Mouse (Mus musculus) cortical plate, adult 2 months (tissue): ENCODE measurements around the gene Pphln1. TPM values are rescaled to one million over a fixed set of nuclear protein-coding genes. Genes with fewer than 3 reads are reported as not detected.

Experiments used
- H3K27ac ChIP-seq: fragments of 200-500 bp; 2 replicates; pipeline ENCODE4 v1.5.1; 2012; ENCODE audit warnings: low read length, control low read depth, inconsistent platforms; ENCODE audit not compliant: insufficient read depth
- H3K4me1 ChIP-seq: fragments of 200-500 bp; 2 replicates; pipeline ENCODE4 v1.6.1; 2011; ENCODE audit warnings: low read length; ENCODE audit not compliant: control insufficient read depth, insufficient read depth
- H3K4me3 ChIP-seq: fragments of 200-500 bp; 2 replicates; pipeline ENCODE4 v1.5.1; 2011; ENCODE audit warnings: mild to moderate bottlenecking, low read length, control low read depth; ENCODE audit not compliant: insufficient read depth
- CTCF ChIP-seq: fragments of 200-500 bp; IDR thresholded peaks from 2 replicates; pipeline ENCODE4 v1.5.1; 2011; ENCODE audit warnings: mild to moderate bottlenecking, control low read depth, low read length; ENCODE audit not compliant: insufficient read depth; ENCODE audit errors: extremely low read depth
- POLR2A ChIP-seq: fragments of 200-500 bp; IDR thresholded peaks from 2 replicates; pipeline ENCODE4 v1.6.1; 2011; ENCODE audit warnings: mild to moderate bottlenecking, low read length, control low read depth; ENCODE audit not compliant: insufficient read depth; ENCODE audit errors: extremely low read depth
- polyA plus RNA-seq: library from polyadenylated mRNA; depleted of rRNA; stranded (reverse); fragments of >200 nt; gene quantifications from 2 replicates; pipeline ENCODE4 v1.2.3, GENCODE M21; 2012; rRNA removed

The Pphln1 gene
- polyA plus RNA-seq, 1 experiment = 23.0 TPM

DNA sequence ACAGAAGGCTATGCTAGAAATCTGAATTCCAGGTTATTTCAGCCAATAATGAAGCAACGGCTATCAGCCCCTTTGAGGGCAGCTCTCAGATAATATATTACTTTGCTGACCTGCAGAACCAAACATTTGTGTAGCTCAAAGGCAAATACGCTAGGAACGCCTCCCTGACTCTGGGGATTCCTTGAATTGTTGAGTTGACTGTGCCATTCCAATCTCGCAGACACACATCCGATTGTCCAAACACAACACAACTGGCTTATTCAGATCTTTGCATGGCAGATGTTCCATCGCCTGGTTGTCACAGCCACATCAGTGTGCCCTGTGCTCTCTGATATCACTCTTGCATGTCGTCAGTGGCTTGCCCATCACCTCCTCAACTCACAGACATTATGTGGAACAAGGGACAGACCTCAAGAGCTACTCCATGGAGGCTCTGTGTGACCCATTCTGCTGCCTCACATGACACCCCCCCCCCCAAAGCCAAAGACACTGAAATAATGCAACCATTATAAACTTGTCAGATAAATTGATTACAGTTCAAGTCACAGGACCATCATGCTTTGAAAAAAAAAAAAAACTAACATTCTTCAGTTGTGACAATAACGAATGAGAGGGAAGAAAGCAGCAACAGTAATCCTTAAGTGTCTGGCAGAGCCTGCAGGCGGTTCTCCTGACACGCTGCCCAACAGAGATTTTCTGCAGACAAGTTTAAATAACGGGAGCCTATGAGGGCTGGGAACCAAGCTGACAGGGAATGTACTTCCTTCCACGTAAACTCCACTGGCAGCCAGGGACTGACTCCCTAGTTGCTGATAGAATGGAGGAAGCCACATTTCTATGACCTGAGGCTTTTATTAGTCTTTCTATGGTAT lies 131.9 kb downstream of the Pphln1 start:
- H3K4me1 ChIP-seq = peaks cover 11% of the 10 kb centered on the region
- no peak overlapping the region for H3K4me3 ChIP-seq
- H3K27ac ChIP-seq = peak overlapping the region; percentile 51; the same call in 1 of the 2 replicates
- TF ChIP-seq POLR2A (no peak), CTCF (no peak)

GRCm38 (mm10) chr15:93530703-93531032 lies 132.5 kb downstream of the Pphln1 start:
- Histone ChIP-seq H3K4me3 (no peak overlapping the region), H3K27ac (peak overlapping the region; percentile 51; the same call in 1 of the 2 replicates), H3K4me1 (peaks cover 11% of the 10 kb centered on the region)
- TF ChIP-seq CTCF (no peak), POLR2A (no peak)

DNA sequence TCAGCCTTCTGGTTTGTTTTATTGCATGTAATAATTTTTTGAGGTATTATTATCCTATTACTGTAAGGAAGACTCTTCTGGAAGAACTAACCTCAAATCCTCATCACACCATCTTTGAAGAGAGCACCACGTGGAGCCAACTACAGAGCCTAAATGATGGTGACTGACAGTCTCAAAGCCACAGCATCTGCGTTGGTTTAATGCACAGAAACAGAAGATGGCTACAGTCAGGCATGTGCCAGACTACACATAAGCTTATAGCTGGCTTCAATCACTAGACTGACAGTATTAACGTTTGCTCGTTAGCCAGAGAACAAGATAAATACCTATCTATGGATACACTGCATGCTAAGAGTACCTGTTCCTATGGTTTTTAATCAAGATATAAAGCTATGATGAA lies 138.0 kb downstream of the Pphln1 start:
- Histone ChIP-seq H3K4me3 (no peak overlapping the region), H3K4me1 (peaks cover 10% of the 10 kb centered on the region), H3K27ac (no peak overlapping the region)
- TF ChIP-seq CTCF (no peak), POLR2A (no peak)

DNA sequence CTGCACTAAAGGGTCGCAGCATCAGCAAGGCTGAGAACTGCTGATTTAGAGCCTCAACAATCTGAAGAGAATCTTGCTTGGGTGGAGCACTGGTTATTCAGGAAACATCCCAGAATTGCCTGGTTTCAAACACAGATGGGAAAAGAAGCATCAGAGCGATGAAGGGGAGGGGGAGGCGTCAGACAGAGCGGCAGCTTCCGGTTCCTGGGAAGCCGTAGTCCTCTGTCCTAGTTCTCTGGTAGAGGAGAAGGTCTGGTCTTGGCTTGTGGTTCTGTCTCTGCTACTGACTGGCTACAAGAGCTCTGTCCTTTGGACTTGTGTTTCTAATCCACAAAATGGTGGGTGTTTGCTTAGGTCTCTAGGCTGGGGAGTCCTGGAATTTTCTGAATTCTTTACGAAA lies 139.6 kb downstream of the Pphln1 start:
- Histone ChIP-seq H3K4me3 (no peak overlapping the region), H3K27ac (no peak overlapping the region), H3K4me1 (peaks cover 7% of the 10 kb centered on the region)
- TF ChIP-seq CTCF (no peak), POLR2A (no peak)

DNA sequence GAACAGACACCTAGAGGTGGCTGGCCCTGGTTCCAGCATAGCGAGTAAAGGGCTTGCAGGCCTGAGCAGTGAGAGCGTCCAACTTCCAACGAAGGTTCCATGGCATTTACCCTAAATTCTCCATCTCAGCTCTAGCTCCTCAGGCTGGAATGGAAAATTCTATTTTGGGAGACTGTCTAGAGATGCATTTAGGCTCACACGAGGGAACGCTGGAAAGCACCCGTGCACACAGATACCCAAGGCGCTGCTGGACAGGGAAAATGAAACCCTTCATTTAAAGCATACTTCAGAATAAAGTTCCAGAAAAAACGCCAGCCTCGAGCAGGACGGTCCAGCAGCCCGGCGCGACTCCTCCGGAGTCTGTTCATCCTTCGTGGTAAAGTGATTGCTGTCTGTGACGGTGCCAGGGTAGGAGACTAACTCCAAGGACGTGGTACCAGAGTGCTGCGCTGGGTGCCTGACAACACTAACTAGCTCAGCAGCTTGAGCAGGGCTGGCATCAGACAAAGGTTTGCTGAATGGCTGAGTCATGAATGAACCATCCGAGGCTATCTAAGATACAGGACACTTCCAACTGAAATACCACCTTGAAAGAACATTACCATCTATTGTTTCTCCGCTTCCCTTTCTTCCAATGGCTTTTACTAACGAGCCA lies 140.5 kb downstream of the Pphln1 start:
- H3K27ac ChIP-seq = 0 out of 2 replicates have a peak overlapping the region, but pooled peaks have one; percentile 31
- TF ChIP-seq POLR2A (no peak), CTCF (no peak)
- no peak overlapping the region for H3K4me3 ChIP-seq
- peaks cover 7% of the 10 kb centered on the region for H3K4me1 ChIP-seq

DNA sequence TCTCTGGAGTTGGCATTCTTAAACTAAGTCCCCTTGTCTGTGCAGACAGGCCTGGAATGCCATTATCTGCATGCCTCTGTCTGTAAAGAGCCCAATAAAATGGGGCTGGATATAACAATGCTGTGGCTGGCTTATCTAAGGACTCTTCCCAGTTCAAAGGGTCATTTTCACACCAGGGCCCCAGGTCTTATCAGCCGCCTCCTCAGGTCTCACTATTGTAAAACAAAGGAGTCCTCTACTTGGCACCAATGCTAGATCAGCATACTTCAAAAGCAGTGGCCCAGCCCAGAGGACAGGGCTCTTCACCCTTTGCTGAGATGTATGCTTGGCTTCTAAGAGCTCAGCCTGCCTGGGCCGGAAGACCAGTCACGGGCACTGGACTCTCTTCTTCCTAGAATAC lies 141.3 kb downstream of the Pphln1 start:
- H3K4me1 ChIP-seq = peaks cover 7% of the 10 kb centered on the region
- H3K27ac ChIP-seq = 0 out of 2 replicates have a peak overlapping the region, but pooled peaks have one; percentile 48
- H3K4me3 ChIP-seq = no peak overlapping the region
- TF ChIP-seq CTCF (no peak), POLR2A (no peak)

Other genes with a start within 250 kb of the Pphln1 start
- gene Gxylt1, start 123.2 kb upstream of the Pphln1 start, polyA plus RNA-seq = 7.2 and 8.0 TPM in 2 replicates
- 141 and 144 TPM in 2 replicates for gene Yaf2, start 61.4 kb upstream of the Pphln1 start, polyA plus RNA-seq
- gene Zcrb1, start within 50 bp of the Pphln1 start, polyA plus RNA-seq = 133 and 148 TPM in 2 replicates
- gene Prickle1, start 197.5 kb downstream of the Pphln1 start, polyA plus RNA-seq = 51.8 and 53.1 TPM in 2 replicates